Mouse (Mus musculus) brain, adult 2 months (tissue): ENCODE data around the gene Smarca1.
A peak's percentile ranks its signal among the peaks of the same experiment; 100 is the strongest.

ENCODE experiments used
- DNase-seq: peaks from one replicate; pipeline ENCODE4 v3.0.0; 2011; ENCODE audit warnings: low read depth, low spot score

The Smarca1 gene

GRCm38 (mm10) chrX:47764440-47764839 lies 128.3 kb downstream of the Smarca1 start:
- no peak for DNase-seq

- DNase-seq: peak; percentile 64
Observed at GRCm38 (mm10) chrX:47760212-47760611, 132.6 kb downstream of the Smarca1 start.
